Mouse (Mus musculus) heart, embryonic 11.5 days (tissue): ENCODE data around the gene Mus81. TPM values are rescaled to one million over a fixed set of nuclear protein-coding genes. Genes with fewer than 3 reads are reported as not detected.

Source experiments
- ATAC-seq: fragments of 200-750 bp; cut with Nextera tagmentation; replicated peaks from 2 replicates; pipeline ENCODE4 v1.8.0; 2017; ENCODE audit warnings: moderate library complexity; ENCODE audit not compliant: insufficient number of reproducible peaks, low FRiP score, low TSS enrichment
- H3K27ac ChIP-seq: fragments of 300-500 bp; sonication (generic); 2 replicates; pipeline ENCODE4 v1.5.1; 2014; ENCODE audit warnings: mild to moderate bottlenecking, low read depth, low read length
- H3K27me3 ChIP-seq: fragments of 300-500 bp; sonication (generic); 2 replicates; pipeline ENCODE4 v1.6.1; 2014; ENCODE audit warnings: mild to moderate bottlenecking, low read length, mixed read lengths; ENCODE audit not compliant: control insufficient read depth, insufficient read depth
- H3K36me3 ChIP-seq: fragments of 300-500 bp; sonication (generic); 2 replicates; pipeline ENCODE4 v1.6.1; 2014; ENCODE audit warnings: mild to moderate bottlenecking, low read length, moderate library complexity, mixed read lengths; ENCODE audit not compliant: control insufficient read depth, insufficient read depth
- H3K4me1 ChIP-seq: fragments of 300-500 bp; sonication (generic); 2 replicates; pipeline ENCODE4 v1.6.1; 2014; ENCODE audit warnings: low read length; ENCODE audit not compliant: control insufficient read depth, insufficient read depth
- H3K4me2 ChIP-seq: fragments of 300-500 bp; sonication (generic); 2 replicates; pipeline ENCODE4 v1.6.1; 2014; ENCODE audit warnings: mild to moderate bottlenecking, moderate library complexity
- H3K4me3 ChIP-seq: fragments of 300-500 bp; sonication (generic); 2 replicates; pipeline ENCODE4 v1.5.1; 2014; ENCODE audit warnings: low read depth, low read length
- H3K9ac ChIP-seq: fragments of 300-500 bp; sonication (generic); 2 replicates; pipeline ENCODE4 v1.6.1; 2014; ENCODE audit warnings: mild to moderate bottlenecking, low read depth, low read length, moderate library complexity
- H3K9me3 ChIP-seq: fragments of 300-500 bp; sonication (generic); replicated peaks from 2 replicates; pipeline ENCODE4 v1.6.1; 2016; ENCODE audit warnings: low read length; ENCODE audit not compliant: control insufficient read depth
- WGBS: fragments of 180-500 bp; shearing (Covaris S2); extraction: QIAGEN DNeasy Blood & Tissue Kit; methylation state at CpG from one replicate; pipeline ENCODE4 v1.1.7; 2014; ENCODE audit not compliant: insufficient replicate concordance; 5-methylcytosine and 5-hydroxymethylcytosine counted together
- polyA plus RNA-seq: library from polyadenylated mRNA; unstranded; fragments of >200 nt; fragmentation: Nextera tagmentation; extraction: Ambion mirVana; gene quantifications from 2 replicates; pipeline ENCODE4 v1.2.1, GENCODE M21; 2014

The Mus81 gene
- polyA plus RNA-seq, 1 experiment from 2014 or later: 32.2 TPM

- WGBS: 83% methylated on average over 3 of the region's 3 CpGs
- Histone ChIP-seq H3K9me3 (no peaks in the 10 kb centered on the region), H3K4me2 (no peak overlapping the region), H3K27ac (no peak overlapping the region), H3K4me1 (peaks cover 11% of the 10 kb centered on the region), H3K36me3 (no peaks in the 10 kb centered on the region), H3K9ac (no peak overlapping the region), H3K4me3 (no peak overlapping the region), H3K27me3 (no peaks in the 10 kb centered on the region)
- no peak for ATAC-seq
Observed at GRCm38 (mm10) chr19:5513005-5513349, 24.8 kb upstream of the Mus81 start.

GRCm38 (mm10) chr19:5512091-5513004 is 24.1 kb upstream of the Mus81 start:
- 73% methylated on average over 12 of the region's 12 CpGs for WGBS
- peaks cover 11% of the 10 kb centered on the region for H3K4me1 ChIP-seq
- H3K4me3 ChIP-seq: no peak overlapping the region
- no peak for ATAC-seq
- H3K36me3 ChIP-seq: no peaks in the 10 kb centered on the region
- no peak overlapping the region for H3K9ac ChIP-seq
- no peak overlapping the region for H3K4me2 ChIP-seq
- H3K9me3 ChIP-seq: no peaks in the 10 kb centered on the region
- H3K27ac ChIP-seq: no peak overlapping the region
- no peaks in the 10 kb centered on the region for H3K27me3 ChIP-seq

- no peaks in the 10 kb centered on the region for H3K36me3 ChIP-seq
- no peaks in the 10 kb centered on the region for H3K9me3 ChIP-seq
- no peak for ATAC-seq
- no peaks in the 10 kb centered on the region for H3K27me3 ChIP-seq
- peak overlapping the region; percentile 47 for H3K4me3 ChIP-seq
- WGBS: 48% methylated on average over 15 of the region's 15 CpGs
- peaks cover 11% of the 10 kb centered on the region for H3K4me1 ChIP-seq
- H3K9ac ChIP-seq: peak overlapping the region; percentile 68
- no peak overlapping the region for H3K27ac ChIP-seq
- H3K4me2 ChIP-seq: peak overlapping the region; percentile 90
Observed at GRCm38 (mm10) chr19:5511074-5511632, 23.0 kb upstream of the Mus81 start.

GRCm38 (mm10) chr19:5510031-5511026 is 22.1 kb upstream of the Mus81 start, which contains the start of gene Snx32:
TSS of gene Snx32 (minus strand) at chr19:5510538.
- Histone ChIP-seq H3K27ac (0 out of 2 replicates have a peak within 1 kb of the TSS, but pooled peaks have one; percentile 50), H3K9ac (peak within 1 kb of the TSS; percentile 73), H3K4me2 (peak within 1 kb of the TSS; percentile 90), H3K36me3 (no peaks in the 10 kb centered on the region), H3K9me3 (no peaks in the 10 kb centered on the region), H3K4me3 (peak within 1 kb of the TSS; percentile 47), H3K27me3 (no peaks in the 10 kb centered on the region), H3K4me1 (peaks cover 11% of the 10 kb centered on the region)
- WGBS: 3% methylated on average over 47 of the region's 47 CpGs
- ATAC-seq: peak; percentile 99

GRCm38 (mm10) chr19:5503687-5504086 is 15.5 kb upstream of the Mus81 start, which contains the start of gene 1700020D05Rik:
TSS of gene 1700020D05Rik (minus strand) at chr19:5503787.
- no peaks in the 10 kb centered on the region for H3K27me3 ChIP-seq
- H3K4me3 ChIP-seq: no peak within 1 kb of the TSS
- H3K9me3 ChIP-seq: no peaks in the 10 kb centered on the region
- no peak within 1 kb of the TSS for H3K9ac ChIP-seq
- ATAC-seq: no peak
- no peaks in the 10 kb centered on the region for H3K36me3 ChIP-seq
- H3K27ac ChIP-seq: no peak within 1 kb of the TSS
- no peaks in the 10 kb centered on the region for H3K4me1 ChIP-seq
- no peak within 1 kb of the TSS for H3K4me2 ChIP-seq
- WGBS: 44% methylated on average over 16 of the region's 17 CpGs

- H3K4me3 ChIP-seq: no peak overlapping the region
- WGBS: 86% methylated on average over 2 of the region's 2 CpGs
- no peak for ATAC-seq
- H3K4me1 ChIP-seq: no peaks in the 10 kb centered on the region
- no peak overlapping the region for H3K27ac ChIP-seq
- H3K9me3 ChIP-seq: no peaks in the 10 kb centered on the region
- no peak overlapping the region for H3K9ac ChIP-seq
- no peaks in the 10 kb centered on the region for H3K27me3 ChIP-seq
- H3K36me3 ChIP-seq: peaks cover 19% of the 10 kb centered on the region
- no peak overlapping the region for H3K4me2 ChIP-seq
Observed at GRCm38 (mm10) chr19:5500330-5500875, 12.2 kb upstream of the Mus81 start.

GRCm38 (mm10) chr19:5496052-5496370 is 7.8 kb upstream of the Mus81 start:
- ATAC-seq: no peak
- H3K9ac ChIP-seq: no peak overlapping the region
- H3K4me2 ChIP-seq: no peak overlapping the region
- no peak overlapping the region for H3K27ac ChIP-seq
- H3K36me3 ChIP-seq: peaks cover 34% of the 10 kb centered on the region
- peaks cover 8% of the 10 kb centered on the region for H3K4me1 ChIP-seq
- H3K4me3 ChIP-seq: no peak overlapping the region
- H3K27me3 ChIP-seq: no peaks in the 10 kb centered on the region
- 85% methylated on average over 16 of the region's 16 CpGs for WGBS
- no peaks in the 10 kb centered on the region for H3K9me3 ChIP-seq
